Mouse (Mus musculus) 416B (cell line): ENCODE measurements around the gene F2rl3.

Experiments
- DNase-seq: peaks from one replicate; pipeline ENCODE4 v3.0.0; 2011; ENCODE audit warnings: low read depth

The F2rl3 gene

GRCm38 (mm10) chr8:72761322-72762051 lies at the start of gene F2rl3:
Gene F2rl3 (plus strand): TSS chr8:72761880.
- DNase-seq = peak; percentile 72

- no peak for DNase-seq
Observed at GRCm38 (mm10) chr8:72712569-72712968, 49.1 kb upstream of the F2rl3 start.

GRCm38 (mm10) chr8:72716594-72716993 lies 45.1 kb upstream of the F2rl3 start:
- no peak for DNase-seq

- no peak for DNase-seq
Observed at GRCm38 (mm10) chr8:72720541-72720940, 41.1 kb upstream of the F2rl3 start.

GRCm38 (mm10) chr8:72722769-72723650 lies 38.7 kb upstream of the F2rl3 start, which contains the start of gene Sin3b:
Gene Sin3b (plus strand): TSS chr8:72723285.
- peak; percentile 89 for DNase-seq

- DNase-seq = peak; percentile 21
Observed at GRCm38 (mm10) chr8:72723651-72724001, 38.1 kb upstream of the F2rl3 start.

GRCm38 (mm10) chr8:72728636-72729035 lies 33.0 kb upstream of the F2rl3 start:
- no peak for DNase-seq

- no peak for DNase-seq
Observed at GRCm38 (mm10) chr8:72735001-72735400, 26.7 kb upstream of the F2rl3 start.

GRCm38 (mm10) chr8:72736868-72737267 lies 24.8 kb upstream of the F2rl3 start:
- no peak for DNase-seq

- DNase-seq = peak; percentile 55
Observed at GRCm38 (mm10) chr8:72746061-72746460, 15.6 kb upstream of the F2rl3 start.

GRCm38 (mm10) chr8:72749846-72750245 lies 11.8 kb upstream of the F2rl3 start:
- no peak for DNase-seq

- DNase-seq = no peak
Observed at GRCm38 (mm10) chr8:72750266-72750665, 11.4 kb upstream of the F2rl3 start.

- peak; percentile 19 for DNase-seq
Observed at GRCm38 (mm10) chr8:72751126-72751525, 10.6 kb upstream of the F2rl3 start.

- no peak for DNase-seq
Observed at GRCm38 (mm10) chr8:72752289-72752688, 9.4 kb upstream of the F2rl3 start.

- no peak for DNase-seq
Observed at GRCm38 (mm10) chr8:72753165-72753564, 8.5 kb upstream of the F2rl3 start.

GRCm38 (mm10) chr8:72753781-72754180 lies 7.9 kb upstream of the F2rl3 start:
- no peak for DNase-seq

- no peak for DNase-seq
Observed at GRCm38 (mm10) chr8:72756031-72756430, 5.6 kb upstream of the F2rl3 start.

GRCm38 (mm10) chr8:72756771-72757390 lies 4.8 kb upstream of the F2rl3 start:
- DNase-seq = no peak

- no peak for DNase-seq
Observed at GRCm38 (mm10) chr8:72757426-72758195, 4.1 kb upstream of the F2rl3 start.

- DNase-seq = peak; percentile 31
Observed at GRCm38 (mm10) chr8:72758310-72758709, 3.4 kb upstream of the F2rl3 start.

- no peak for DNase-seq
Observed at GRCm38 (mm10) chr8:72760216-72760615, 1.5 kb upstream of the F2rl3 start.

GRCm38 (mm10) chr8:72762306-72762705 lies 626 bp downstream of the F2rl3 start:
- DNase-seq = no peak
